Mouse (Mus musculus) heart, embryonic 13.5 days (tissue): ENCODE results near the gene Lcp1. TPM values are rescaled to one million over a fixed set of nuclear protein-coding genes. Genes with fewer than 3 reads are reported as not detected.

Experiments
- ATAC-seq: fragments of 200-750 bp; cut with Nextera tagmentation; 2 replicates; pipeline ENCODE4 v1.8.0; 2017; ENCODE audit warnings: moderate TSS enrichment; ENCODE audit not compliant: insufficient number of reproducible peaks, low FRiP score, low TSS enrichment; ENCODE audit errors: extremely low read depth
- H3K27ac ChIP-seq: fragments of 300-500 bp; sonication (generic); replicated peaks from 2 replicates; pipeline ENCODE4 v1.5.1; 2015; ENCODE audit warnings: moderate library complexity, mild to moderate bottlenecking, inconsistent platforms
- H3K27me3 ChIP-seq: fragments of 300-500 bp; sonication (generic); replicated peaks from 2 replicates; pipeline ENCODE4 v1.6.1; 2015; ENCODE audit warnings: mild to moderate bottlenecking, inconsistent platforms
- H3K36me3 ChIP-seq: fragments of 300-500 bp; sonication (generic); 2 replicates; pipeline ENCODE4 v1.6.1; 2015; ENCODE audit warnings: mild to moderate bottlenecking, inconsistent platforms
- H3K4me1 ChIP-seq: fragments of 300-500 bp; sonication (generic); 2 replicates; pipeline ENCODE4 v1.6.1; 2015; ENCODE audit warnings: inconsistent platforms
- H3K4me2 ChIP-seq: fragments of 300-500 bp; sonication (generic); 2 replicates; pipeline ENCODE4 v1.6.1; 2015; ENCODE audit warnings: inconsistent platforms, mild to moderate bottlenecking, moderate library complexity
- H3K4me3 ChIP-seq: fragments of 300-500 bp; sonication (generic); 2 replicates; pipeline ENCODE4 v1.5.1; 2015; ENCODE audit warnings: moderate library complexity, mild to moderate bottlenecking, inconsistent platforms
- H3K9ac ChIP-seq: fragments of 300-500 bp; sonication (generic); 2 replicates; pipeline ENCODE4 v1.6.1; 2015; ENCODE audit warnings: inconsistent platforms, mild to moderate bottlenecking, moderate library complexity
- H3K9me3 ChIP-seq: fragments of 300-500 bp; sonication (generic); 2 replicates; pipeline ENCODE4 v1.6.1; 2016; ENCODE audit warnings: inconsistent platforms
- WGBS: fragments of 180-500 bp; shearing (Covaris S2); methylation state at CpG from one replicate; pipeline ENCODE4 v1.1.7; 2015; ENCODE audit warnings: mixed read lengths; 5-methylcytosine and 5-hydroxymethylcytosine counted together
- polyA plus RNA-seq: library from polyadenylated mRNA; unstranded; fragments of >200 nt; fragmentation: Nextera tagmentation; extraction: Ambion mirVana; gene quantifications from 2 replicates; pipeline ENCODE4 v1.2.1, GENCODE M21; 2015

The Lcp1 gene
- polyA plus RNA-seq, 1 experiment from 2014 or later: 29.1 TPM

GRCm38 (mm10) chr14:75177400-75177799 is 46.5 kb downstream of the Lcp1 start:
- Histone ChIP-seq H3K36me3 (no peaks in the 10 kb centered on the region), H3K4me2 (no peak overlapping the region), H3K4me3 (no peak overlapping the region), H3K27ac (no peak overlapping the region), H3K9me3 (no peaks in the 10 kb centered on the region), H3K4me1 (peaks cover 12% of the 10 kb centered on the region), H3K27me3 (no peaks in the 10 kb centered on the region), H3K9ac (no peak overlapping the region)
- WGBS: 67% methylated on average over 3 of the region's 3 CpGs
- ATAC-seq: no peak

DNA sequence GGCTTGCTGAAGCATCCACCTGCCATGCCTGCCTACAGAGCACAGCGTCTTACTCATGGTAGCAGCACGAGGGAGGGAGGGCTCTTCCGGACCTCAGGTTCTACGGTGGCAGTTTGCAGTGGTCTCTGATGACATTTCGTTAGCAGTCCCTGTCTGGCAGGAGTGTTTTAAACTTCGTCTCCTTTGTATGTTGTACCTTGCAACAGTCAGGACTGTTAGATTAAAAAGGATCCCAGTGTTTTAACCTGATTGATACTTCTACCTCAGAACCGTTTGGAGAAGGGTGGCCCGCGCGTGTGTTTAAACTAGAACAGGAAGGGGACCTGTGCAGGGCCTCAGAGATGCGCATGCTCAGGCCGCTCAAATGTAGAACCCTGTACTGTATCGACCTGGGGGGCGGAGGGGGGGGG is 47.5 kb downstream of the Lcp1 start:
- 74% methylated on average over 14 of the region's 14 CpGs for WGBS
- Histone ChIP-seq H3K4me3 (peak overlapping the region; percentile 13), H3K4me1 (peaks cover 12% of the 10 kb centered on the region), H3K9me3 (no peaks in the 10 kb centered on the region), H3K36me3 (no peaks in the 10 kb centered on the region), H3K4me2 (peak overlapping the region; percentile 30; the same call in 1 of the 2 replicates), H3K27ac (no peak overlapping the region), H3K9ac (no peak overlapping the region), H3K27me3 (no peaks in the 10 kb centered on the region)
- no peak for ATAC-seq

DNA sequence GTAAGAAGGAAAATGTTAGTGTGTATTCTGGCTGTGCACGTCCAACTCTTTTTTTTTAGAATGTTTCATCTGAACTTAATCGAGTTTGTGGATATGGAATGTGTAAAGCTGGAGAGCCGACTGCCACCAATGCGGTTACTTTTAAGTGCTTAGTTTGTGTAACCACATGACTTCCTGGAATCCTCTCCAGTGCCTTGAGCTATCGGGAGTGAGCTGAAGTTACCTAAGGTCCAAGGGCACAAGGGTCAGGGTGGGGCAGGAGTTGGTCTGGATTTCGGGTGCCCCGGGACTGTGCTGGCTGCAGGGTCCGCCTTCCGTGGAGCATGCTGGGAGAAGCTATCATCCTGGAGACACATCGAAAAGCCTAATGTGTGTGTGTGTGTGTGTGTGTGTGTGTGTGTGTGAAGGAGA is 47.9 kb downstream of the Lcp1 start:
- Histone ChIP-seq H3K27ac (no peak overlapping the region), H3K4me1 (peaks cover 12% of the 10 kb centered on the region), H3K36me3 (no peaks in the 10 kb centered on the region), H3K4me3 (peak overlapping the region; percentile 13; the same call in 1 of the 2 replicates), H3K4me2 (peak overlapping the region; percentile 30; the same call in 1 of the 2 replicates), H3K9me3 (no peaks in the 10 kb centered on the region), H3K27me3 (no peaks in the 10 kb centered on the region), H3K9ac (no peak overlapping the region)
- 54% methylated on average over 10 of the region's 10 CpGs for WGBS
- ATAC-seq: no peak

- WGBS: 79% methylated on average over 20 of the region's 20 CpGs
- peak overlapping the region; percentile 30; the same call in 1 of the 2 replicates for H3K4me2 ChIP-seq
These were observed 48.5 kb downstream of the Lcp1 start for GRCm38 (mm10) chr14:75179255-75179963.

DNA sequence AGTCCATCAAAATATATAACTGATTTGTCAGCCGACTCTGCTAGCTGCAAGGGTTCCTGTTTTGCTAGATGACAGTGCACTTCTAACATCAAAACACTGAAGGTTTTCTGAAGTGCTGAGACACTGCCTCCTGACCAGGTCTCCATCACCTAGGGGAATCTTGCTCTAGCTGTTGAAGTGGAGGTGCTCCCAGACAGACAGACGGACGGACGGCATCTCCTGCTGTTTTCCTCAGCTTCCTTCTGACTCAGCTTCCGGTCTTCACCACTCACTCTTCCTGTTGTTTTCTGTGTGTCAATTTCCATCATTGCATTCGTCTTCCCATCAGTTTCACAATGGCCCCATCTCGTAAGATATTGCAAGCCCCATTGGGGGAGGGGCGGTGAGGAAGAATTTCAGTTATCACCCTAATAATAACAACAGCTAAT is 49.7 kb downstream of the Lcp1 start:
- Histone ChIP-seq H3K9me3 (no peaks in the 10 kb centered on the region), H3K9ac (no peak overlapping the region), H3K27ac (no peak overlapping the region), H3K27me3 (no peaks in the 10 kb centered on the region), H3K4me2 (no peak overlapping the region), H3K4me3 (no peak overlapping the region), H3K4me1 (peaks cover 12% of the 10 kb centered on the region), H3K36me3 (no peaks in the 10 kb centered on the region)
- 69% methylated on average over 8 of the region's 8 CpGs for WGBS
- ATAC-seq: no peak

More at GRCm38 (mm10) chr14:75179255-75179963, 48.5 kb downstream of the Lcp1 start:
- H3K27me3 ChIP-seq: no peaks in the 10 kb centered on the region
- no peaks in the 10 kb centered on the region for H3K36me3 ChIP-seq
- ATAC-seq: no peak
- peaks cover 12% of the 10 kb centered on the region for H3K4me1 ChIP-seq
- H3K27ac ChIP-seq: no peak overlapping the region
- no peak overlapping the region for H3K4me3 ChIP-seq
- no peak overlapping the region for H3K9ac ChIP-seq
- no peaks in the 10 kb centered on the region for H3K9me3 ChIP-seq

- no peak overlapping the region for H3K27ac ChIP-seq
- H3K27me3 ChIP-seq: no peaks in the 10 kb centered on the region
- H3K4me2 ChIP-seq: no peak overlapping the region
- H3K4me1 ChIP-seq: peaks cover 14% of the 10 kb centered on the region
- no peak overlapping the region for H3K9ac ChIP-seq
- H3K4me3 ChIP-seq: no peak overlapping the region
- 74% methylated on average over 9 of the region's 9 CpGs for WGBS
- no peaks in the 10 kb centered on the region for H3K36me3 ChIP-seq
- H3K9me3 ChIP-seq: no peaks in the 10 kb centered on the region
- no peak for ATAC-seq
These were observed 50.4 kb downstream of the Lcp1 start for GRCm38 (mm10) chr14:75181062-75181935.

- H3K27ac ChIP-seq: no peak overlapping the region
- no peak overlapping the region for H3K4me3 ChIP-seq
- no peak overlapping the region for H3K9ac ChIP-seq
- H3K27me3 ChIP-seq: no peaks in the 10 kb centered on the region
- H3K36me3 ChIP-seq: no peaks in the 10 kb centered on the region
- no peak for ATAC-seq
- no peak overlapping the region for H3K4me2 ChIP-seq
- H3K9me3 ChIP-seq: no peaks in the 10 kb centered on the region
- 28% methylated on average over 4 of the region's 4 CpGs for WGBS
- peaks cover 8% of the 10 kb centered on the region for H3K4me1 ChIP-seq
These were observed 51.5 kb downstream of the Lcp1 start for GRCm38 (mm10) chr14:75182378-75182777.

DNA sequence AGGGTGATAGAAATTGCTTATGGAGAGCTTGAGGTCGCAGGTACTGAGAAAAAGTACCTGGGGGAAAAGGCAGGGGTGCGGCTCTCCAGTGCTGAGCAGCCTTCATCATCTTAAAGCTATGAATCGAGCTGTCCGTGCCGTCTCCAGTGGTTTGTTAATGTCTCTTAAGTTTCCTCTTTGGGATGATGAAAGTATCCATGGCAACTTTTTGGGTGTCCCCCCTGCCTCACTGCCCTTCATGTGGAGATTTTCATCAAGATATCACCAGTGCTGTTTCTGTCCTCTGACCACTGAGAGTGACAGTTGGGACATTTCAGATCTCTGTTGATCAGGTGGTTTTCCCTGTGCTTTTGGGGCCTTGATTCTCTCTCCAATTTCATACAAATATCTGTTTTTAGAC is 51.9 kb downstream of the Lcp1 start:
- no peak overlapping the region for H3K4me3 ChIP-seq
- peaks cover 8% of the 10 kb centered on the region for H3K4me1 ChIP-seq
- H3K9ac ChIP-seq: no peak overlapping the region
- H3K36me3 ChIP-seq: no peaks in the 10 kb centered on the region
- H3K9me3 ChIP-seq: no peaks in the 10 kb centered on the region
- no peak for ATAC-seq
- 81% methylated on average over 5 of the region's 5 CpGs for WGBS
- H3K27ac ChIP-seq: no peak overlapping the region
- H3K27me3 ChIP-seq: no peaks in the 10 kb centered on the region
- no peak overlapping the region for H3K4me2 ChIP-seq

GRCm38 (mm10) chr14:75184069-75184790 is 53.3 kb downstream of the Lcp1 start:
- 80% methylated on average over 4 of the region's 4 CpGs for WGBS
- ATAC-seq: no peak
- Histone ChIP-seq H3K9me3 (no peaks in the 10 kb centered on the region), H3K36me3 (no peaks in the 10 kb centered on the region), H3K4me2 (no peak overlapping the region), H3K9ac (no peak overlapping the region), H3K27ac (no peak overlapping the region), H3K4me3 (no peak overlapping the region), H3K27me3 (no peaks in the 10 kb centered on the region), H3K4me1 (peaks cover 8% of the 10 kb centered on the region)

DNA sequence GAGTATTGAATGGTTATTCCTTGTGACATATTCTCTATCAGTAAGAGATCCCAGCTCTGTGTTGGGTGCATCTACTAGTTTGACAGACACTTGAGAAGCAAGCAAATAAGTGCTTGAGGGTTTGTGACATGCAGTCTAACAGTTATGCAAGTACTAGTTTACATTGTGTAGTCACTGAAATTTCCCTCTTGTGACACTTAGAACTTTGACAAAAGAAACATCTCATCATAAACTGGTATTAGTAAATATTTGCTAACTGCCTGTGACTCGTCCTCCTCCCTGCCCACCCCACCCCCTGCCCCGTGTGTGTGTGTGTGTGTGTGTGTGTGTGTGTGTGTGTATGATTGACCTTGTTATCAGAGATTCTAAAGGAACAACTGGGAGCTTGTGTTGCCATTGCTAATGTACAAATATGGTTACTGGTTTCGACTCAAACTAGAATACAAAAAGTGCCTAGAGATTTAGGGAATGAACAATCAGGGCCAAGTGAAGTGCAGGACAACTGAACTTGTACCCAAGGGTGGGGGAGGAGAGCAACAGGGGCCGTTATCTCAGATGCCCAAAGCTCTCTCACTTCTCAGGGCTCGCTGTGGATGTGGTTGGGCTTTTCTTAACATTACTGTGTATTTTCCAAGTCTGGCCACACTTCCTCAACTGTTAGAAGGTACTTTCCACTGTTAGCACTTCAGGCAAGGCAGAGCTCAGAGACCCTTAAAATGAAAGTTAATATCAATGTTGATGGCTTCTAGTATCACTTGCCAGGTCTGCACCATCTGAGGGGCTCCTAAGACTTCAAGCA is 55.1 kb downstream of the Lcp1 start:
- no peaks in the 10 kb centered on the region for H3K36me3 ChIP-seq
- no peak overlapping the region for H3K9ac ChIP-seq
- no peak overlapping the region for H3K4me3 ChIP-seq
- no peaks in the 10 kb centered on the region for H3K9me3 ChIP-seq
- ATAC-seq: no peak
- H3K27me3 ChIP-seq: no peaks in the 10 kb centered on the region
- peaks cover 8% of the 10 kb centered on the region for H3K4me1 ChIP-seq
- H3K4me2 ChIP-seq: no peak overlapping the region
- no peak overlapping the region for H3K27ac ChIP-seq
- WGBS: 28% methylated on average over 5 of the region's 5 CpGs
